Mouse (Mus musculus) heart, adult 8-10 months (tissue): Measurements from ENCODE around the gene P4ha2. TPM values are rescaled to one million over a fixed set of nuclear protein-coding genes. Genes with fewer than 3 reads are reported as not detected.

Experiments used
- DNase-seq: peaks from one replicate; pipeline ENCODE4 v3.0.0; 2022; ENCODE audit warnings: low spot score
- total RNA-seq, 4 experiments: library from RNA; stranded (reverse); gene quantifications; 2 replicates each; pipeline ENCODE4 v1.2.4; 2022

The P4ha2 gene
- total RNA-seq, result 10 to 100 TPM; 57.4 to 71.1 (median 64.1) TPM

DNA sequence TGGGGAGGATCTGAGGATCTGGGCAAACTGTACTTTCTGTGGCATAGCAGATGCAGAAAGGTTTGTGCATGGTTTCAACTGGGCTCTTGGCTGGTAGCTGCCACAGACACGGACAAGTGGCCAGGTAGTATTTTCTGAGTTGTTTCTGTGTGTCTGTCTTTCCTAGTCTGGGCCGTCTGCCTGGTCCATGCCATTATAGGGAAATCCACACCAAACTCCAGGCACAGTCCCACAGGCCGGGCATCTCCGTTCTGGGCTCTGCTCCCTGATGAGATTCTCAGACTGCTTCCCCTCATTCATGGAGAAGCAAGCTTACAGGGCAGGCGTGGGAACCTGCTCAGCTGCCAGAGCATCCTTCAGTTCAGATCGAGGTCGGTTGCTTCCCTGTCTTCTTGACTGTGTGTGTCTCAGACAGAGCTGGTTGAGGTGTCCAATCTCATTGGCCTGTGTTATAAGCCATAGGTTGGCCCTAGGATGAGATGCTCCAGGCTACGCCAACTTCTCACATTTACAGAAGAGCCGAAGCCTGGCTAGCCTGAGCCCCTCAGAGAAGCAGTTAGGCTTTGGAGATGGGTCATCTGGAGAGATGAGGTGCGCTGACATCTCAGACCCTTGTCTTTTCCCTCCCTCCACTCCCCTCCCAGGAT is at the start of gene P4ha2:
Gene P4ha2 (plus strand): TSS at position 51 of the 647 bp plus-strand sequence.
- no peak for DNase-seq

DNA sequence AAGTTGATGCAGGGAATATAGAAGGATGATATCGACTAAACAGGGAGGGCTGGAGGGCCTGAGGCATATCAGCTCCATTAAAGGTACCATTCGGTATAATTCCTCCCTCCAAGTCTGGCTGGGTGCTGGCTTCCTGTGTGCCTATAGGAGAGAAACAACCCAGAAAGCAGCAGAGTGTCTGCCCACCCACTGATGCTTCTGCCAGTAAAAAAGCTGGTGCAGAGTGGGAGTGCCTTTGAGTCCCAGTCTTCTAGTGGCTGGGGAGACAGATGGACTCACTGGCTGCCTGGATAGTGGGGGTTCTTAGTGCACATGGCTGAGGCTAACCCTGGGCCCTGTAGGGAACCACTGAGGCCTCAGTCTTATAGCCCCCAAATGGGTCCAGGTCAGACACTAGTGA is 49.7 kb upstream of the P4ha2 start:
- DNase-seq, result no peak

DNA sequence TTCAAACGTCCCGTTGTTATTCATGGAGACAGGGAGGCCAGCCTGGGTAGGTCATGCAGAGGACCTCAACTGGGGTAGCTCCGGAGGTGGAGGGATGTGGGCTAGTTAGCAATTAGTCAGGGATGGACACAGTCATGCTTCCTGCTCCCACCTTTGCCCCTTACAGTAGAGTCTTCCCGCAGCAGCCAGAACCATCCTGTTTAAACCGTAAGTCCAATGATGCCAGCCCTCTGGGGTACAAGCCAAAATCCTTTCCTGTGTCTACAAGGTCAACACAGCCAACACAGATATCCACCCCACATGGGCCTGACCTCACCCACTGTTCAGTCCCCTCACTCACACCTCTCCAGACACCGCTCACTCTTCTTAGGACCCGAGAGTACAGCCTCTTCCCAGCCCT is 48.7 kb upstream of the P4ha2 start:
- DNase-seq, result no peak

DNA sequence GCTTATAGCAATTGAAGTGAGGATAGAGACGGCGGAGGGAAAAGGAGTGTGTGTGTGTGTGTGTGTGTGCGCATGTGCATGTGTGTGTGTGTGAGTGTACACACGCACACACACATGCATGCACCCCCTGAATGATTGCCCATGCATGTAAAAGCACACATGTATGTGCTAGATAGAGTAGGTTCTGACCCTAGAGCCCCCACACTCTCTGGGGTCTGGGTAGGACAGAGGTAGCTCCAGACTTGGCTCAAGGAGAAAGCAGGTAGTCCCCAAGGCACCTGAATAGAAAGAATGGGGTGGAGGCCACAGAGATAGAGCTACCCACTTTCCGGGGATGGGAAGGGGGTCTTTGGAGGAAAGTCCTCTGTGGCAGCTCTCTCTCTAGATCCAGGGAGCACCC is 47.8 kb upstream of the P4ha2 start:
- no peak for DNase-seq

DNA sequence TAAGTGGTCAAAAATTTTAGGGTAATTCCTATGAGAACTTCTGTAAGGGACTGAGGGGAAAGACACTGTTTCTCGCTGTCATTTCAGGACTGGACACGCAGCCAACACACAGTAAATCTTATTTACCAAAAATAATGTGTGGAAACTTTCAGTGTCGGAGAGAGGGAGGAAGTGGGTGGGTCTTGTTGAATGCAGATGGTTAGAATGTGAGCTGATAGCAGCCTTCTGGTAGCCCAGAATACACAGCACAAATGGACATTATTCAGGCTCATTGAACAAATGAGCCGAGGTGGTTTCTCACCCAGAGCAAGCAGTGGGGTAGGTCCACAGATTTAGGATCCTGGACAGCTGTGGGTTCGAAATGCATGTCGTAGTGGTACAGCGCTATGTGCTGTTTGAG is 46.8 kb upstream of the P4ha2 start:
- no peak for DNase-seq

DNA sequence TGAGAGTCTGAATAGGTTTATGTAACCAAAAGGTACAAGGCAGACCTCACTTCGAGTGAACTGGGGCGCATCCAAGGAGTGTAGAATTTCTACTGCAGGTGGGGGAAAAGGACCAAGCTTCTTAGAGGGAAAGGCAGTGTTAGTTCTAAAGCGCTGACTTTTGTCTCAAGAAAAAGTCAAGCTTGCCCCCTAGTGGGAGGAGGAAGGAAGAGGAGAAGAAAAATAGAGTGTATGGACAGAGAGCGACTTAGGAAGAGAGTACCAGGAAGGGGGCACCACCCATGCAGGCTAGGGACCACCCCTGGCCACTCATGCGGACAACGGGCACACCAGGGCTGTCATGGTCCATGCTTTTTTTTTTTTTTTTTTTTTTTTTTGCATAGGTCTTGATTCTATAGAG is 45.6 kb upstream of the P4ha2 start:
- no peak for DNase-seq

DNA sequence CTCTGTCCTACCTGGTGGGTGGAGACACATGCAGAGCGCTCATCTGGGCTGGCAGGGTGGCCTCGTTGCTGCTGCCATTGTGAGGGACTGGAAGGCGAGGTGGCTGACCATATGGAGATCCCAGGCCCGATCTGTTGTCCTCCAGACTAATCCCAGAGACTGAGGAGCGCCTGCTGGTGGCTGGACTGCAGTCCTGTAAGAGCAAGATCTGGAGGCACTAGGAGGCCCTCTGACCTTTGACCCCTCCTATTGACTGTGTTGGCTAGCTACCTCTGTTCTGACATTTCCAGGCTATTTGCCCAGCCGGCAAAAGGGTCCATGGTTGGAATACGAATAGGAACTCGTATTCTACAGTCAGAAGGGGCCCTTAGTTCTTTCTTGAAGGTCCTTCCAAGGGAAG is 43.8 kb upstream of the P4ha2 start:
- DNase-seq, result no peak

DNA sequence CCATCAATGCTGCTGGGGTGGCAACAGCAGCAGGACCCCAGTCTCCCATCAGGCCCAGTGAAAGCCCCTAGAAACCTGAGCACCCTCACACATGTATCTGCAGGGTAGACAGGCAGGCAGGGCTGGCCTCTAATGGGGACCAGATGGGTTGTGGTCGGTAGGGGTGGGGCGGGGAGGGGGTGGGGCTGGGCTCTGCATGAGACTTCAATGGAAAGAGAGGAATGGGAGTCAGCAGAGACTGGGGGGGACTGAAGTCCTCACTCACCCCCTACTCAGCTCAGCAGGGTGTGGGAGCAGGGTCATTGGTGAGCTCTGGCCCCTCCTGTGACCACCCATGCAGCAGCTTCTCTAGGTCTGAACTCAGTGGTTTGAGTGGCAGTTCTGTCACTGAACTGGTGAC is 42.5 kb upstream of the P4ha2 start:
- no peak for DNase-seq

DNA sequence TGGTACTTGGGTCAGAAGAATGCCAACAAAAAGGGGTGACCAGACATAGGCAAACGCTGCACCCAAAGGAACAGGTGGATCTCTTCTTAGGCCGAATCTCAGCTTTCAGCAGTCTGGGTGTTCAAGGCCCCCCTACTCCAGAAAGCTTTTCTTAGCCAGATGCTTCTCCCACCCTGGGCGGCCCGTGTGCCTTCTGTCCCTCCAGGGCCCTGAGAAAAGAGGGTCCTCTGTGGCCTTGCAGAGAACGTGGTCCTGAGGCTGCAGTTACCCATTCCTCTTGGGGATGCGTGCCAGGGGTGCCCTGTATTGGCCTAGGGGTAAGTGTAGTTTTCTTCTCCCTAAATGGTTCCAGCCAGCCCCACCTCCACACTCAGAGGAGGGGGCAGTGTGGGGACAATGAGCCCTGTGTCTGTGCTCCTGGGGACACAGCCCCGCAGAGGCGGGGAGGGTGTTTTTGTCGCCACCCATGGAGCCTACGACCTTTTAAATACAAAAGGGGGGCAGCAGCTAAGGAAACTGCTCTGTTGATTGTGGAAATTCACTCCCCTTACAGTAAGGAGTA is 41.8 kb upstream of the P4ha2 start:
- DNase-seq, result no peak

DNA sequence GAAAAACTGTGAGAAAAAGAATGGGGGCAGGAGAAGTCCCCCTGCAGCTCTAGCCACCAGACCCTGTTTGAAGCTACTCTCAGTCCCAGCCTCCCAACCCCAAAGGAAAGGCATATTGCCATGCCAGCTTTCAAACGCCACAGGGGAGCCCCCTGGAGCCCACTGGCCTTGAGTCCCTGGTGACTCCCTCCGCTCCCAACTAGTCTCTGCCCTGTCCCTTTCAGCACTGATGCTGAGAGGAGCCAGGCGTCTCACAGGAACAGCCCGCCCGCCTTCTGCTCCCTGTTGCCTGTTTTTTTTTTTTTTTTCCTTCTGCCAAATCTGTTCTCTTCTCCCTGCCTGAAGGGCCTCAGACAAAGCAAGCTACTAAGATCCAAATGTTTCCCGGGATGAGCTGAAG is 41.3 kb upstream of the P4ha2 start:
- DNase-seq, result no peak

DNA sequence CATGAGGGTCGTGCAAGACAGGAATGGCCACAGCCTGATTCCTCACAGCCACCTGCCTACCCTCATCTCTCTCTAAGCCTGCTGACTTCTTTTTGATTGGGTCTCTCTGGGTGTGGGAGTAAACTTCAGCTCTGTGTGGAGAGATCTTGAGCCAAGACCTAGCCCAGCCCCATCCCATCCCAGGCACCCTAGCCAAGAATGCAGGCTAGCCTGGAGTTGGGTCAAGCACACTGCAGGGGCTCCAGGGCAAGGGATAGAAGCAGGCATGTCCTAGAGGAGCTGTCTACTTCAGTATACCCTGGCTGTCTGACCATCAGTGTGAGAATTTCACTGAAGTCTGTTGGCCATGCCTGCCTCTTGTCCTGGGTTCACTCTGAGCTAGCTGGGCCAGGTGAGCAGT is 40.4 kb upstream of the P4ha2 start:
- DNase-seq, result no peak

DNA sequence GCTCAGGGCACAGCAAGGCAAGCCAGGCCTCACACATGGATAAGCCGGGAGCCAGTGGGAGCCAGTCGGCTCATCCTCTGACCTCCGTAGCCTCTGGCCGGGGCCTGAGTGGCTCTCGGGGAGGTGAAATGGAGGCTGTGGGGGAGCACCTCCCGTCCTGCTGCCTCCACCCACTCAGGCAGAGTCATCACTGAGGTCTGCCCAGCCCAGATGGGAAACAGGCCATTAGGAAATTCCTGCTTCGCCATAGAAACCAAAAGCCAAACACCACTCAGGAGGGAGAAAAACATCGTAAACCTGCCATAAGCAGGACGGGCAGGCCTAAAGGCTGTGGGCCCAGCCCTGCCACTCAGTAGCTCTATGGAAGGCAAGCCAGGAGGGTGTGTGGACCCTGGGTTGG is 39.6 kb upstream of the P4ha2 start:
- peak; percentile 67 for DNase-seq

DNA sequence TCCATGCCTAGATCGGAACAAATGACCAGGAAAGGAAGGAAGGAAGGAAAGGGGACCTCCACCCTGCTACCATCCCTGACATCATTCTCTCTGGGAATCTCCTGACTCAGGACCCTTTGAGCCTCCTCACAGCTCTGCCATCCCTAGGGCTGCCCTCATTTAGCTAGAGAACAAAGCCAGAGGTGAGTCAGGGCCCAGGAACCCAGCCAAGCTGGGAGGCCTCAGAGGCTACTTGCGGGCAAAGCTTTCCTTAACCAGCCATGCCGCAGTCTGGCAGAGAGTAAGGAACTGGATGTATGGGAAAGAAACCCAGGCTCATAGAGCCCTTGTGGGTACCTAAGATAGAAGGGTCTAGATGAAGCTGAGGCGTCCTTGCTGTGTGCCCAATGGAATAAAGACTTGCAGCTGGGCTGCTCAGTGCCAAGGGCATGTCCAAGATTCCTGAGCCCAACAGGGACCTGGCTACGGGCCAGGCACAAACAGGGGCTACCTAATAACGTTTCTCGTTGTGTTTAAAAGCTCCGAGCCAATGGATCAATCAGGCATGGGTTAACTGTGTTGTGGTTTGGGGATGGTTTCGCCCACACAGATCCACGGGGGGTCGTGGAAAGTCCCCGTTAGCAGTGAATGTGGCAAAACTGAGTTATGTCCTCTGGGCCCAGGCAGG is 37.7 kb upstream of the P4ha2 start:
- no peak for DNase-seq

DNA sequence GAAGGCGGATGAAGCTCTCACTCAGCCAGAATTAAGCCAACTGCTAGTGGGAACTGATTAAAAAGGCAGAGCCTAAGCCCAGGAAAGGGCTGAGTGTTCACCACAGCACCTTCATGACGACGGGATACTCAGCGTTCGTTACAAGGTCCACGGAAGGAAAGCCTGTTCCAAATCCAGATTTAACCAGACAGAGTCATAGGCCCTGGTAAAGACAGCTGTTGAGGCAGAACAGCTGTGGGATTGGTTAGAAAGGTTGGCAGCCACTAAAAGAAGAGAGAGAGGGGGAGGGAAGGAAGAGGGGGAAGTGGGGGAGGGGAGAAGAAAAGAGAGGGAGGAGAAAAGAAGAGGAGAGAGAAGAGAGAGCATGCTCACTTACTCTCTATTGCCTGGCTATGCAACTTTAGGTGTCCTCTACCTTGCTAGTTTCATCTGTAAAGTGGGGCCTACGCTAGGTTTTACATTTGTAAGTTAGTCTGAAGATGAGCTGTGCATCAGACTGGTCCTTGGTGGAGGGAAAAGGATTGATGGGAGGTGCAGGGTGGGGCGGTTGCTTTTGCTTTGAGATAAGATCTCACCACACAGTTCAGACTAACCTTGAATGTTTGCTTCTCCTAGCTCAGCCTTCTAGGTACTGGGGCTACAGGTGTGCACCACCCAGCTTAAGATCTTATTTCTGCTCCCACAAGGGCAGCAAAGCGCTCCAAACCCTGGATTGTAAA is 37.0 kb upstream of the P4ha2 start:
- DNase-seq, result no peak

DNA sequence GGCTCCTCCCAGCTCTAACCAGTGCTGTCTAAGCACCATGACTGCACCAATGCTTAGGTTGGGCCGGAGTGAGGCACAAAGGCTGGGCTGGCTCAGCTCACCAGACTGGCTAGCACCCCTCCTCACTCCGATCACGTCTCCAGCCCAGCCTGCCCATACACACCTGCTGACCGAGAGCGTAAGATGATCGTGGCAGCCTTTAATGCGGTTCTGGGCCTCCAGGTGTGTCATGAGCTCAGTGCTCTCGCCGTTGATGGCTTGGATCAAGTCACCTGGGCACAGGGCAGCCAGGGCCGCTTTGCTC is 36.5 kb upstream of the P4ha2 start:
- no peak for DNase-seq

DNA sequence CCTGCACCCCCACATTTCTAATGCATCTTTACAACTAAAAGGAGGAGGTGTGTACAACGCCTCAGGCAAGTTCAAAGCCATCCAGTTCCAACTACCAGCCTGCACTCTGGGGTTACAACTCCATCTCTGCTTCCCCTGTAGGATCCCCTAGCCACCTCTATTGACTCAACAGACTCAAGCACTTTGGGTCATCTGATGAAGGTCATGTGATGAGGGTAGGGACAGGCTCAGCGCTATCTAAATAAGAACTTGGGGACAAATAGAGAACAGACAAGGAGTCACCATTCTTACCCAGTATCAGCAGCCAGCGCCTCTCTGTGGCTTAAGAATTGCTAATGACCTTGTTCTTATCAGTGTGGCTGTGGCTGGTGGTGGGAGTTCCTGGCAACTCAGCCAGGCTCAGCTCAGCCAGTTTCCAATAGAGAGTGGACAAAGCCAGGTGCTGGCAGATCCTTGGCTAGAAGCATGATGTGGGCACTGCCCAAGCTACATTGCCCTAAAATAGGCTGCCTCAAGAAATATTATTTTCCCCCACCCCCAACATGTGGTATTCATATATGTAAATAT is 35.4 kb upstream of the P4ha2 start:
- no peak for DNase-seq

DNA sequence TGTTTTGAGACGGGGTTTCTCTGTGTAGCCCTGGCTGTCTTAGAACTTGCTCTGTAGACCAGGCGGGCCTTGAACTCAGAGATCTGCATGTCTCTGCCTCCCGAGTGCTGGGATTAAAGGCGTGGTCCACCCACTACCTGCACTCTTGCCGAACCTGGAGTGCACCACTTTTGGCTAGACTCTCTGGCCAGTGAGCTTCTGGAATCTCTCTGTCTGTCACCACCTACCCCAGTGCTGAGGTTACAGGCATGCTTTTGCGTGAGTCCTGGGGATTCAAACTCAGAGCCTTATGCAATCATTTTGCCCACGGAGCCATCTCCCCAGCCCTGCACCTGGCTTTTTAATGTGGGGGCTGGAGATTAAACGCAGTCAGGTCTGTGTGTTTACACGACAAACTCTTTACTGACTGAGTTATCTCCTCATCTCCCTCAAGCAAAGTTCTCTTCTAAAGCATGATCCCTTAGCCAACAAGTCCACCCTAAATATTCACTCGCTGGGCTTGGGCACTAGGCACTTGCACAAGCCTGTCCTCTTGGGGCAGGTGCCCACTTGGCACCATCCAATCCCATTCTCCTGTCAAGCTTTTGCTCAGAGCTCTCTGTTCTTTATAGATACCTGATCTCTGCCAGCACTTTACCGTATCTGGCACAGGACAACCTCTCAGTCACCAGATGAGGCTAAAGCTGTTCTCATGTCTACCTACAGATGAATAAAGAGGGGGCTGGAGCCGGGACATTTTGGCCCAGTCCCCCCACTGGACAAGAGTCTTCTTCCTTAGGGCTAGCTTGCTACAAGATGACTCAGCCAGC is 34.6 kb upstream of the P4ha2 start:
- no peak for DNase-seq

DNA sequence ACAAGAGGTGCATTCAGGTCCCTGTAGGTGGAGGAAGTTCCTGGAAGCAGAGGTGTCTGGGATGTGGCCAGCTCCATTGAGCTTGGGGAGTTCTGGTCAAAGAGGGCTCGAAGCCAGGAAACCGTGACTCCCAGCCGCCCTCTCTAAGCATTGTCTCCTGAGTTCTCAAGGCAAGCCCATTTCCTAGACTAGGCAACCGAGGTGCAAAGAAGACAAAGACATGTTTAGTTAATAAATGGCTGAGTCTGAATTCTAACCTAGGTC is 34.0 kb upstream of the P4ha2 start:
- no peak for DNase-seq

DNA sequence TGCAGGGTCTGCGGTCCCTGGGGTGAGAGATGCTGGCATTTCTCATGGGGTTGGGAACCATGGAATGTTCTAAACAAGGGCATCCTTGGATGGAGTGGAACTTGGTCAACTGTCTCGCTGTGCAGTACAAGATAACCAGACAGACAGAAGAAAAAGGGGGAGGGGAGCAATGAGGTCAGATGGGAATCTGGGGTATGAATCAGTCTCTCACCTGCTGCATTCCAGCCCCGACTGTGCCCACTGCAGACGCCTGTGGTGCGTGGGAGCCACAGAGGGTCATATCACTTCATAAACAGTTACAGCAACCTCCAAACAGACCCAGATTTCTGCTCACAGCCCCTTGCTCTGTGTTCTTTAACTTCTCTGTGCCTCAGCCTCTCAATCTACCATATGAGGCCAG is 33.5 kb upstream of the P4ha2 start:
- DNase-seq, result no peak

DNA sequence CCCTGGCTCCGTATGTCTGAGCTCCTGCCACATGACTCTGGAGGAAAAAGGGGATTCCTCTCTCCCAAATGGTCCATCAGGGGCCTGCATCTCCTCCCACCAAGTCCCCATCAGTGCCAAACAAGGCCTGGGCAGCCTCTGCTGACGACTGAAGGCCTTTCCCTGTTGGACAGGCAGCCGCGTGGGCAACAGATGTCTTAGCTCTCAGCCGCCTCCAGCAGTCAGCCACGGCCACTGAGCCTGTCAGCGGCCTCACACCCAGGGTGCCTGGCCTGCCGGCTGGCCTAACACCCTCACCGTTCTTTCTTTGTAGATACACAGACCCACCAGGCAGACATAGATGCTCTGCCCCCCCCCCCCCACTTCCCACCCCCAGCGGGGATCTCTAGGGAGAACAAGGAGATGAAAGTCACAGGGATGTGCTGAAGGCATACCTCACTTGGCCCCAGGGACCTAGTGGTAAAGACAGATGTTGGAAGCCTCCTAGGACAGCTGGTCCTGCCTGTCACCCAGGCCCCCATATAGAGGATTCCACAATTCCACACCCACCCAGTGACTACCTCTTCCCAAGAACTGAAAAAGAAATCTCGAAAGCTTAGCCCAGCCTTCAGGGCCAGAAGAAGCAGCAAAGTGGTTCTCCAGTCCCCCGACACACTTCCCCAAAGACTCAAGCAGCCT is 32.4 kb upstream of the P4ha2 start:
- no peak for DNase-seq

DNA sequence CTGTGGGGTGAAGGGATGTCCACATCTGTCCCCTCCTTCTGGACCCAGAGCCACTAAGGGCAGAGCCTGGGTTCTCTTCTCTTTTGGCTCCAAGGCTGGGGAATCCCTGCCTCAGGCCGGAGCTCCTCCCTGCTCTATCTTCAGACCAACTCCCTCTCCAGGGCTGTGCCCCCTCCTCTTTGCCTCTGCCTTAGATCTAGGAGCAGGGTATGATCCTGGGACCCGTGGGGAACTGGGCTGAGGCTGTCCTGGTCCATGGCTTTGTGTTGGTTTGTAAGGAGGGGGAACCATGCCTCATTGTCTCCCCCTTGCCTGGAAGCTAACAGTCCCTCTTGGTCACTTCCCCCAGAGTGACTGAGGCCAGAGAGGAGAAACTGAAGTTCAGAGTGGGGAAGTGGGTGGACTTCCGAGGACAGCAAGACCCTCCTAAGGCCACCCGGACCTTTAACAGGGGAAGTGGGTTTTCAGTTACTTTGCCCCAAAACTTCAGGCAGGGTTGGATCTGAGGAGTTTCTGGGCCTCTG is 31.8 kb upstream of the P4ha2 start:
- DNase-seq, result no peak
